8 mouse cellular contexts compared by ENCODE assay signal in genomic region chr6:148598746-148599337, GRCm38 (mm10).
DNase-seq lines count a peak whose midpoint lies in the region; ATAC-seq lines count a peak whose summit lies in the region.

No protein-coding gene starts in this region.

- no peaks in the 10 kb centered on the region for H3K27me3 ChIP-seq in limb, embryonic 10.5 days (ENCODE audit: low read depth, poor library complexity, severe bottlenecking)

- no peaks in the 10 kb centered on the region for H3K36me3 ChIP-seq in limb, embryonic 10.5 days

- 2% methylated on average over 16 of the region's 16 CpGs for WGBS in limb, embryonic 10.5 days

- no peak for DNase-seq in frontal cortex, postnatal 14 days (ENCODE audit: low spot score in 2 of 2)
- peak; percentile 50 for DNase-seq in thymus, postnatal 4 days
- DNase-seq in thymus, adult 18-20 months: no peak
- peak; percentile 58 for DNase-seq in limb, embryonic 10.5 days (ENCODE audit: low spot score)
- peak; percentile 9 for DNase-seq in retina, postnatal 7 days (ENCODE audit: low read depth, low spot score)
- DNase-seq in spleen, postnatal 4 days (ENCODE audit: low spot score in 2 of 2): no peak

- peak overlapping the region; percentile 43 for H3K4me3 ChIP-seq in limb, embryonic 10.5 days

- H3K27ac ChIP-seq in limb, embryonic 10.5 days: peak overlapping the region; percentile 76

- H3K9me3 ChIP-seq in limb, embryonic 10.5 days (replicated peaks): no peaks in the 10 kb centered on the region

- H3K4me1 ChIP-seq in limb, embryonic 10.5 days: peaks cover 31% of the 10 kb centered on the region

- ATAC-seq in frontal cortex, adult (ENCODE audit: low TSS enrichment): peak; percentile 74; the same call in 1 of the 2 replicates
- ATAC-seq in erythroid progenitor cell, adult 5-6 weeks (replicated peaks; ENCODE audit: low FRiP score, poor library complexity, severe bottlenecking): no peak

Comparison
In these comparisons a context has a peak if more than half of its experiments do, and no peak if none do; other contexts are left out.
1. DNase-seq: peak in thymus, postnatal 4 days (single experiment), limb, embryonic 10.5 days (single experiment) and retina, postnatal 7 days (single experiment); none in frontal cortex, postnatal 14 days (0 of 2), thymus, adult 18-20 months (0 of 2) and spleen, postnatal 4 days (0 of 2).